In the genomic region with DNA sequence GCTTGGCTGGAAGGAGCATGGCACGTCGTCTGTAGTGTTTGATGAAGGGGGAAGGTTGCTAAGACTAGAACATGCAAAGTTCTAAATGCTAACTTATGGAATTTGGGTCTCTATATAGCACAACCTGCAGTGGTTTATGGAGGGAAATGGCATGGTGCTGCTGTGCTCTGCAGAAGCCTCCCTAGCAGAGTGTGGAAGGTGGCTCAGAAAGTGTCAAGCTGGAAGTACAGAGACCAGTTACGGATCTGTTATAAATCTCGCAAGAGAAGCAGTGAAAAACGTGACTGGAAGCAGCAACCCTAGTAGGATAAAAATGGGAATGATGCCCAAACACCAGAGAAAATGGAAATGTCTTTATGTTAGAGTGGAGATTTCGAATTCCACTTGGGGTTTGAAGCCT, we compare ENCODE assay signal across 29 mouse cellular contexts.
"Had no signal": no experiment of that assay in that cellular context is flagged by ENCODE, and none has a peak within 500 bp of the region (broad histone marks: within the 10 kb centered on the region; RNA-seq: fewer than 3 reads in every experiment).

No protein-coding gene starts in this region.

- H3K4me3 ChIP-seq: limb, embryonic 10.5 days; limb, embryonic 12.5 days; limb, embryonic 13.5 days; limb, embryonic 15.5 days; liver, embryonic 12.5 days; liver, embryonic 13.5 days; liver, embryonic 15.5 days; lung, embryonic 15.5 days; megakaryocyte, embryonic 14.5 days; midbrain, embryonic 10.5 days; midbrain, embryonic 12.5 days; midbrain, embryonic 13.5 days; midbrain, embryonic 15.5 days; myocyte had no signal

- DNase-seq: left cerebral cortex, postnatal 4 days; liver; liver, embryonic 13.5 days; liver, postnatal 0 days; lung, adult 18-20 months; lung, adult 2 months; lung, embryonic 14.5 days; lung, postnatal 10 days; lung, postnatal 14 days; lung, postnatal 36 days; lung, postnatal 4 days; midbrain, embryonic 14.5 days had no signal

- H3K27ac ChIP-seq: limb, embryonic 10.5 days; limb, embryonic 12.5 days; limb, embryonic 13.5 days; limb, embryonic 15.5 days; liver, embryonic 12.5 days; liver, embryonic 13.5 days; liver, embryonic 14.5 days; liver, embryonic 15.5 days; lung, embryonic 15.5 days; macrophage; midbrain, embryonic 10.5 days; midbrain, embryonic 12.5 days; midbrain, embryonic 13.5 days; midbrain, embryonic 15.5 days had no signal

- ATAC-seq: liver, embryonic 12.5 days; liver, postnatal 0 days; lung, postnatal 0 days; midbrain, embryonic 13.5 days; midbrain, embryonic 15.5 days; midbrain, embryonic 16.5 days had no signal
